Mouse (Mus musculus) lung, embryonic 14.5 days (tissue): ENCODE measurements at regions not wholly inside any gene's neighbourhood (a gene's known extent, or its start where the extent isn't known, plus 50 kb on each side); places are given as distances from the start of the nearest gene placed in this dataset.
"Not testable (repeated sequence)": the region's sequence is repeated elsewhere in the genome, so short reads cannot be mapped to it uniquely, and the experiment has no call there.

Experiments
- ATAC-seq: fragments of 200-750 bp; cut with Nextera tagmentation; 2 replicates; pipeline ENCODE4 v1.8.0; 2017; ENCODE audit warnings: mild to moderate bottlenecking, moderate TSS enrichment, moderate library complexity; ENCODE audit not compliant: insufficient read depth
- DNase-seq: peaks from one replicate; pipeline ENCODE4 v3.0.0-alpha.2; 2015
- H3K27ac ChIP-seq: fragments of 300-500 bp; sonication (generic); 2 replicates; pipeline ENCODE4 v1.5.1; 2014; ENCODE audit warnings: low read depth, mild to moderate bottlenecking, moderate library complexity
- H3K27me3 ChIP-seq: fragments of 300-500 bp; sonication (generic); 2 replicates; pipeline ENCODE4 v1.6.1; 2014; ENCODE audit warnings: low read length, control low read depth; ENCODE audit not compliant: insufficient read depth
- H3K36me3 ChIP-seq: fragments of 300-500 bp; sonication (generic); 2 replicates; pipeline ENCODE4 v1.6.1; 2014; ENCODE audit warnings: control low read depth; ENCODE audit not compliant: insufficient read depth
- H3K4me1 ChIP-seq: fragments of 300-500 bp; sonication (generic); 2 replicates; pipeline ENCODE4 v1.6.1; 2014; ENCODE audit warnings: antibody characterized with exemption, control low read depth; ENCODE audit not compliant: insufficient read depth
- H3K4me2 ChIP-seq: fragments of 300-500 bp; sonication (generic); 2 replicates; pipeline ENCODE4 v1.6.1; 2014; ENCODE audit warnings: mild to moderate bottlenecking
- H3K4me3 ChIP-seq: fragments of 300-500 bp; sonication (generic); 2 replicates; pipeline ENCODE4 v1.5.1; 2014; ENCODE audit warnings: low read depth, low read length
- H3K9ac ChIP-seq: fragments of 300-500 bp; sonication (generic); 2 replicates; pipeline ENCODE4 v1.6.1; 2014
- H3K9me3 ChIP-seq: fragments of 300-500 bp; sonication (generic); 2 replicates; pipeline ENCODE4 v1.6.1; 2016; ENCODE audit warnings: low read depth, low read length, control low read depth
- CTCF ChIP-seq: IDR thresholded peaks from 2 replicates; pipeline ENCODE4 v1.5.1; 2016; ENCODE audit warnings: antibody characterized with exemption, low read depth
- WGBS: fragments of 180-500 bp; shearing (Covaris S2); extraction: QIAGEN DNeasy Blood & Tissue Kit; methylation state at CpG from one replicate; pipeline ENCODE4 v1.1.7; 2014; 5-methylcytosine and 5-hydroxymethylcytosine counted together

- Histone ChIP-seq H3K9ac (no peak overlapping the region), H3K27ac (no peak overlapping the region), H3K4me2 (no peak overlapping the region), H3K4me3 (no peak overlapping the region), H3K9me3 (no peaks in the 10 kb centered on the region), H3K4me1 (no peaks in the 10 kb centered on the region), H3K36me3 (no peaks in the 10 kb centered on the region), H3K27me3 (no peaks in the 10 kb centered on the region)
- no peak for TF ChIP-seq CTCF
- 67% methylated on average over 9 of the region's 9 CpGs for WGBS
- DNase-seq (no peak), ATAC-seq (no peak)
These were observed 238.2 kb upstream of the 1700012A03Rik start for GRCm38 (mm10) chr6:31811890-31812289.

- Histone ChIP-seq H3K27me3 (no peaks in the 10 kb centered on the region), H3K4me3 (no peak overlapping the region), H3K4me2 (no peak overlapping the region), H3K36me3 (no peaks in the 10 kb centered on the region), H3K27ac (no peak overlapping the region), H3K4me1 (no peaks in the 10 kb centered on the region), H3K9ac (no peak overlapping the region), H3K9me3 (no peaks in the 10 kb centered on the region)
- 67% methylated on average over 10 of the region's 10 CpGs for WGBS
- ATAC-seq: no peak
- no peak for DNase-seq
- TF ChIP-seq CTCF: no peak
These were observed 239.2 kb upstream of the 1700012A03Rik start for GRCm38 (mm10) chr6:31810602-31811512.

- H3K4me2 ChIP-seq, H3K9me3 ChIP-seq, DNase-seq, H3K9ac ChIP-seq, H3K27ac ChIP-seq, H3K36me3 ChIP-seq, H3K4me3 ChIP-seq, ATAC-seq, H3K4me1 ChIP-seq, H3K27me3 ChIP-seq: not testable (repeated sequence)
- 77% methylated on average over 5 of the region's 10 CpGs for WGBS
These were observed 240.7 kb upstream of the Podxl start for GRCm38 (mm10) chr6:31804468-31804867.

- 85% methylated on average over 10 of the region's 24 CpGs for WGBS
- not testable (repeated sequence) for H3K9ac ChIP-seq, H3K36me3 ChIP-seq
These were observed 239.4 kb upstream of the Podxl start for GRCm38 (mm10) chr6:31803222-31803621.

GRCm38 (mm10) chr6:31791547-31791946 is 227.8 kb upstream of the Podxl start:
- no peak overlapping the region for H3K9ac ChIP-seq
- no peak overlapping the region for H3K4me3 ChIP-seq
- no peaks in the 10 kb centered on the region for H3K27me3 ChIP-seq
- DNase-seq: no peak
- ATAC-seq: no peak
- no peak overlapping the region for H3K4me2 ChIP-seq
- no peaks in the 10 kb centered on the region for H3K9me3 ChIP-seq
- 80% methylated on average over 7 of the region's 7 CpGs for WGBS
- H3K4me1 ChIP-seq: no peaks in the 10 kb centered on the region
- no peaks in the 10 kb centered on the region for H3K36me3 ChIP-seq
- H3K27ac ChIP-seq: no peak overlapping the region
- TF ChIP-seq CTCF: no peak

More at GRCm38 (mm10) chr6:31803222-31803621, 239.4 kb upstream of the Podxl start:
- H3K27ac ChIP-seq, H3K4me1 ChIP-seq, DNase-seq, ATAC-seq, H3K9me3 ChIP-seq, H3K27me3 ChIP-seq, H3K4me2 ChIP-seq, H3K4me3 ChIP-seq: not testable (repeated sequence)

- DNase-seq: no peak
- H3K9ac ChIP-seq: no peak overlapping the region
- H3K4me1 ChIP-seq: no peaks in the 10 kb centered on the region
- TF ChIP-seq CTCF: no peak
- H3K4me2 ChIP-seq: no peak overlapping the region
- H3K4me3 ChIP-seq: no peak overlapping the region
- 60% methylated on average over 2 of the region's 2 CpGs for WGBS
- H3K9me3 ChIP-seq: no peaks in the 10 kb centered on the region
- H3K27ac ChIP-seq: no peak overlapping the region
- no peak for ATAC-seq
- H3K27me3 ChIP-seq: no peaks in the 10 kb centered on the region
- no peaks in the 10 kb centered on the region for H3K36me3 ChIP-seq
These were observed 227.1 kb upstream of the Podxl start for GRCm38 (mm10) chr6:31790906-31791305.

- WGBS: 41% methylated on average over 3 of the region's 3 CpGs
These were observed 213.1 kb upstream of the Podxl start for GRCm38 (mm10) chr6:31776841-31777240.

More at GRCm38 (mm10) chr6:31776841-31777240, 213.1 kb upstream of the Podxl start:
- no peaks in the 10 kb centered on the region for H3K27me3 ChIP-seq
- H3K9ac ChIP-seq: no peak overlapping the region
- H3K4me1 ChIP-seq: no peaks in the 10 kb centered on the region
- no peak for DNase-seq
- no peak overlapping the region for H3K27ac ChIP-seq
- no peaks in the 10 kb centered on the region for H3K9me3 ChIP-seq
- no peak for TF ChIP-seq CTCF
- no peak overlapping the region for H3K4me3 ChIP-seq
- H3K4me2 ChIP-seq: no peak overlapping the region
- ATAC-seq: no peak
- no peaks in the 10 kb centered on the region for H3K36me3 ChIP-seq
